Mouse (Mus musculus) CH12.LX (cell line): Measurements from ENCODE around the gene Nebl. TPM values are rescaled to one million over a fixed set of nuclear protein-coding genes. Genes with fewer than 3 reads are reported as not detected.

Experiments
- DNase-seq: peaks from one replicate; pipeline ENCODE4 v3.0.0-alpha.2; 2013; ENCODE audit errors: extremely low read depth
- H3K27ac ChIP-seq: 2 replicates; pipeline ENCODE4 v1.5.1; 2012; ENCODE audit warnings: low read depth, mild to moderate bottlenecking, control low read depth, moderate library complexity; ENCODE audit not compliant: insufficient read depth
- H3K27me3 ChIP-seq: replicated peaks from 2 replicates; pipeline ENCODE3; 2012; ENCODE audit warnings: inconsistent platforms
- H3K36me3 ChIP-seq, 2 experiments: replicated peaks in 1 of 2; 2 replicates each; pipeline versions ENCODE3 to v1.6.1; 2012; ENCODE audit warnings: inconsistent platforms in 1 of 2, low read length in 1 of 2, mild to moderate bottlenecking in 1 of 2, mixed read lengths in 1 of 2, moderate library complexity in 1 of 2; ENCODE audit not compliant: control insufficient read depth in 1 of 2, insufficient read depth in 1 of 2
- H3K4me1 ChIP-seq, 2 experiments: 2 replicates each; pipeline ENCODE4 v1.6.1; 2012; ENCODE audit warnings: inconsistent platforms in 1 of 2, moderate library complexity in 1 of 2; ENCODE audit not compliant: insufficient read depth in 2 of 2, control insufficient read depth in 1 of 2
- H3K4me2 ChIP-seq: 2 replicates; pipeline ENCODE4 v1.6.1; 2012; ENCODE audit warnings: low read depth, mild to moderate bottlenecking, control low read depth; ENCODE audit not compliant: poor library complexity, insufficient read depth, severe bottlenecking
- H3K4me3 ChIP-seq, 3 experiments: fragments of 150-350 bp in 1 of 3; sonication (generic) in 1 of 3; replicated peaks in 1 of 3; 2 replicates each; pipeline versions ENCODE3 to v1.5.1; 2011 to 2012; ENCODE audit warnings: low read depth in 2 of 3, low read length in 2 of 3, mild to moderate bottlenecking in 2 of 3, moderate library complexity in 2 of 3, control low read depth in 1 of 3, improper control_type of control experiment in 1 of 3, inconsistent platforms in 1 of 3, mixed read lengths in 1 of 3; ENCODE audit not compliant: poor library complexity in 1 of 3
- H3K79me2 ChIP-seq: replicated peaks from 2 replicates; pipeline ENCODE4 v1.6.1; 2012; ENCODE audit warnings: mild to moderate bottlenecking, moderate library complexity; ENCODE audit not compliant: control insufficient read depth, poor library complexity, insufficient read depth, severe bottlenecking; ENCODE audit errors: extremely low read depth
- H3K9ac ChIP-seq: 2 replicates; pipeline ENCODE4 v1.6.1; 2012; ENCODE audit warnings: low read depth, mild to moderate bottlenecking, control low read depth, moderate library complexity; ENCODE audit not compliant: insufficient read depth
- H3K9me3 ChIP-seq: replicated peaks from 2 replicates; pipeline ENCODE3; 2012; ENCODE audit warnings: low read length, inconsistent platforms, mixed read lengths
- CHD2 ChIP-seq: IDR thresholded peaks from 2 replicates; pipeline ENCODE4 v1.6.1; 2011; ENCODE audit warnings: low read length, improper control_type of control experiment
- CTCF ChIP-seq, 2 experiments: IDR thresholded peaks in 1 of 2; conservative IDR thresholded peaks in 1 of 2; 2 replicates each; pipeline ENCODE4 v1.5.1; 2011 to 2012; ENCODE audit warnings: low read depth in 2 of 2, low read length in 2 of 2, improper control_type of control experiment in 1 of 2, inconsistent platforms in 1 of 2, mild to moderate bottlenecking in 1 of 2, moderate library complexity in 1 of 2
- E2F4 ChIP-seq: IDR thresholded peaks from 2 replicates; pipeline ENCODE4 v1.6.1; 2011; ENCODE audit warnings: low read depth, low read length, improper control_type of control experiment; ENCODE audit not compliant: insufficient replicate concordance
- EP300 ChIP-seq: IDR thresholded peaks from 2 replicates; pipeline ENCODE4 v1.6.1; 2011; ENCODE audit warnings: low read length, improper control_type of control experiment
- ETS1 ChIP-seq: conservative IDR thresholded peaks from 2 replicates; pipeline ENCODE4 v1.6.1; 2012; ENCODE audit warnings: low read depth, mild to moderate bottlenecking, inconsistent platforms, low read length, improper control_type of control experiment, moderate library complexity
- IRF4 ChIP-seq: IDR thresholded peaks from 2 replicates; pipeline ENCODE4 v1.6.1; 2014; ENCODE audit warnings: low read depth, mild to moderate bottlenecking, inconsistent platforms, low read length, improper control_type of control experiment
- JUN ChIP-seq: IDR thresholded peaks from 2 replicates; pipeline ENCODE4 v1.6.1; 2011; ENCODE audit warnings: low read depth, mild to moderate bottlenecking, low read length, improper control_type of control experiment, moderate library complexity; ENCODE audit not compliant: insufficient read depth
- JUND ChIP-seq: conservative IDR thresholded peaks from 2 replicates; pipeline ENCODE4 v1.6.1; 2011; ENCODE audit warnings: low read depth, low read length, improper control_type of control experiment
- MAX ChIP-seq: IDR thresholded peaks from 2 replicates; pipeline ENCODE4 v1.6.1; 2011; ENCODE audit warnings: low read length, improper control_type of control experiment
- MAZ ChIP-seq: IDR thresholded peaks from 2 replicates; pipeline ENCODE4 v1.6.1; 2012; ENCODE audit warnings: low read depth, mild to moderate bottlenecking, inconsistent platforms, low read length, improper control_type of control experiment, moderate library complexity
- MEF2A ChIP-seq: IDR thresholded peaks from 2 replicates; pipeline ENCODE4 v1.6.1; 2014; ENCODE audit warnings: low read depth, mild to moderate bottlenecking, inconsistent platforms, low read length, improper control_type of control experiment, borderline replicate concordance
- MYC ChIP-seq: IDR thresholded peaks from 2 replicates; pipeline ENCODE4 v1.6.1; 2011; ENCODE audit warnings: low read depth, mild to moderate bottlenecking, improper control_type of control experiment, low read length
- NELFE ChIP-seq: IDR thresholded peaks from 2 replicates; pipeline ENCODE4 v1.6.1; 2011; ENCODE audit warnings: low read depth, low read length, improper control_type of control experiment
- NRF1 ChIP-seq: IDR thresholded peaks from 2 replicates; pipeline ENCODE4 v1.6.1; 2014; ENCODE audit warnings: low read depth, mild to moderate bottlenecking, inconsistent platforms, low read length, improper control_type of control experiment, moderate library complexity
- POLR2AphosphoS2 ChIP-seq: IDR thresholded peaks from 2 replicates; pipeline ENCODE4 v1.6.1; 2011; ENCODE audit warnings: low read depth, low read length, improper control_type of control experiment
- RCOR1 ChIP-seq: conservative IDR thresholded peaks from 2 replicates; pipeline ENCODE4 v1.6.1; 2012; ENCODE audit warnings: low read depth, mild to moderate bottlenecking, inconsistent platforms, low read length, improper control_type of control experiment
- SMC3 ChIP-seq: IDR thresholded peaks from 2 replicates; pipeline ENCODE4 v1.6.1; 2011; ENCODE audit warnings: low read depth, low read length, improper control_type of control experiment
- TCF12 ChIP-seq: IDR thresholded peaks from 2 replicates; pipeline ENCODE4 v1.6.1; 2014; ENCODE audit warnings: low read depth, mild to moderate bottlenecking, inconsistent platforms, low read length, improper control_type of control experiment
- UBTF ChIP-seq: IDR thresholded peaks from 2 replicates; pipeline ENCODE4 v1.6.1; 2012; ENCODE audit warnings: low read depth, mild to moderate bottlenecking, inconsistent platforms, low read length, improper control_type of control experiment, moderate library complexity
- USF1 ChIP-seq: IDR thresholded peaks from 2 replicates; pipeline ENCODE4 v1.6.1; 2014; ENCODE audit warnings: low read depth, mild to moderate bottlenecking, inconsistent platforms, low read length, improper control_type of control experiment
- USF2 ChIP-seq: conservative IDR thresholded peaks from 2 replicates; pipeline ENCODE4 v1.6.1; 2011; ENCODE audit warnings: low read depth, low read length, improper control_type of control experiment
- ZC3H11A ChIP-seq: IDR thresholded peaks from 2 replicates; pipeline ENCODE4 v1.6.1; 2012; ENCODE audit warnings: low read depth, mild to moderate bottlenecking, inconsistent platforms, low read length, improper control_type of control experiment
- ZNF384 ChIP-seq: IDR thresholded peaks from 2 replicates; pipeline ENCODE4 v1.6.1; 2012; ENCODE audit warnings: low read depth, low read length, improper control_type of control experiment, inconsistent platforms
- dilution Hi-C: fragments of 300-500 bp; cut with MboI; formaldehyde crosslinking; loops from 2 replicates; pipeline ENCODE4 v1.14.3; 2020; ENCODE audit warnings: low sequenced_read_pairs; ENCODE audit not compliant: extremely low pct_unique_long_range_greater_than_20kb, extremely low pct_ligation_motif_present
- in situ Hi-C: fragments of 300-500 bp; cut with MboI; formaldehyde crosslinking; loops from 3 replicates; pipeline ENCODE4 v1.14.3; 2019; ENCODE audit warnings: low sequenced_read_pairs, low pct_ligation_motif_present, low pct_unique_long_range_greater_than_20kb, mixed read lengths
- polyA plus RNA-seq: library from polyadenylated mRNA; unstranded; fragments of >175 nt; gene quantifications from 2 replicates; pipeline ENCODE4 v1.2.1, GENCODE M21; 2012; ENCODE audit warnings: low read depth; ENCODE audit not compliant: insufficient read length
- total RNA-seq, 2 experiments: library from RNA; depleted of rRNA; stranded (reverse); fragments of 300-350 nt in 1 of 2; fragments of >200 nt in 1 of 2; gene quantifications; 2 replicates each; pipeline ENCODE4 v1.2.3; 2012 to 2014

Nebl gene
- total and polyA plus RNA-seq, 3 experiments = 12.6 to 113 (median 46.4) TPM

DNA sequence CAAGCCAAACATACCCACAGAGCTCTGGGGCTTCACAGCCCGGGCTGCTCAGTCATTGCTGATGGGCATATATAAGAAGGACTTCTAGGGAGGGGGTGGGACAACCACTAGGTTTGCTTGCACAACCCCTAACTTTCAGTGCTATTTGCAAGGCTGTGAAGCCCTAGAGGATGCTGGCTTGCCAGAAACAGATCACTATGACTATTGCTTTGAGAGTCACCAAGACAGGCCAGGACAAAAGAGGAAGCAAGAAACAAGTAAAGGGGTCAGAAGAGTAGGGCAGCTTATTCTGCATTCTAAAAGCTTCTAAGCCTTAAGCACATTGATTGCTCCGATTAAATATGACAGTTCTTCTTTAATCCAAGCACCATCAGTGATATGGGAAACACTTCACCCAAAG lies 38.3 kb downstream of the Nebl start:
- TF ChIP-seq E2F4 (no peak), USF1 (no peak), RCOR1 (no peak), MAZ (no peak), MYC (no peak), EP300 (peak; percentile 62), JUN (no peak), USF2 (no peak), MEF2A (peak; percentile 27; the same call in 1 of the 2 replicates), IRF4 (peak; percentile 70), JUND (no peak), POLR2AphosphoS2 (no peak), ZC3H11A (no peak), NRF1 (no peak), CHD2 (no peak), UBTF (no peak)
- Histone ChIP-seq H3K27me3 (no peaks in the 10 kb centered on the region), H3K9me3 (no peaks in the 10 kb centered on the region), H3K9ac (no peak overlapping the region), H3K4me2 (no peak overlapping the region), H3K4me1 (peaks cover 0 to 14% of the 10 kb centered on the region in 2 experiments; a peak in 3 of 4 replicates), H3K79me2 (no peaks in the 10 kb centered on the region), H3K36me3 (no peaks in the 10 kb centered on the region), H3K27ac (no peak overlapping the region), H3K4me3 (no peak overlapping the region)
- in situ Hi-C loops (no loop called here), dilution Hi-C loops (no loop called here)
- peak; percentile 75 for DNase-seq

DNA sequence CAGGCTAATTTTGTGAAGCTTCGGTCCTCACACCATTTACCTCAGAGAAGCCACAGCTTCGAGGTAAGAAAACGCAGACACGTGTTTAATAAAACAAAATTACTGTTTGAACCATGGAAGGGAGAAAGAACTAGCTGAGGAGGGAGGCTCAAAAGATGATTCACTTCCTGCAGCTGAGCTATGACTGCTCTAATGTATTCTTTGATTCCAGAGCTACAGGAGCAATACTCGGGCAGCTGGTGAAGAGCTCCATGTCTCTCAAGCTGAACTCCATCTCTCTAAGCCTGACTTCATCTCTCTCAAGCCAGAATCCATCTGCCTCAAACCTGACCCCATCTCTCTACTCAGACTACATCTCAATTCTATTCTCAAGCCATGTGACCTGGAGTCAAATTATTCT lies 41.0 kb downstream of the Nebl start:
- Histone ChIP-seq H3K27me3 (no peaks in the 10 kb centered on the region), H3K79me2 (no peaks in the 10 kb centered on the region), H3K9me3 (no peaks in the 10 kb centered on the region), H3K27ac (no peak overlapping the region), H3K36me3 (no peaks in the 10 kb centered on the region), H3K4me2 (no peak overlapping the region), H3K4me1 (peaks cover 0 to 14% of the 10 kb centered on the region in 2 experiments; a peak in 3 of 4 replicates), H3K4me3 (no peak overlapping the region), H3K9ac (no peak overlapping the region)
- dilution Hi-C loops = no loop called here
- no peak for DNase-seq
- TF ChIP-seq JUN (no peak), ETS1 (no peak), CTCF (conservative IDR thresholded peaks at IDR 0.05 in 1 of 2, IDR thresholded peaks at IDR 0.05 in 1 of 2; ENCODE audit: low read depth in 2 of 2, low read length in 2 of 2) (no peak), TCF12 (no peak), MAX (no peak), SMC3 (no peak), ZNF384 (no peak), JUND (no peak), UBTF (no peak), NELFE (no peak), EP300 (no peak)
- in situ Hi-C loops = no loop called here
